Mouse (Mus musculus): ENCODE results near the gene Fam189a2. TPM values are rescaled to one million over a fixed set of nuclear protein-coding genes. Genes with fewer than 3 reads are reported as not detected.

The Fam189a2 gene
- total RNA-seq (2021), result 10 to 100 TPM; 23.9 to 33.6 TPM
- long read RNA-seq, experiment 1, transcript Fam189a2-201 (11 exons, 2,548 nt), result major isoform, 31 of 35 reads
- long read RNA-seq, experiment 1, partial matches to known transcripts, result 1 of 35 reads
- long read RNA-seq, experiment 1, other reads (novel, unspliced or antisense), result 3 of 35 reads
- long read RNA-seq, experiment 2, transcript Fam189a2-201 (11 exons, 2,548 nt), result major isoform, 34 of 40 reads
- long read RNA-seq, experiment 2, partial matches to known transcripts, result 1 of 40 reads
- long read RNA-seq, experiment 2, other reads (novel, unspliced or antisense), result 5 of 40 reads

DNA sequence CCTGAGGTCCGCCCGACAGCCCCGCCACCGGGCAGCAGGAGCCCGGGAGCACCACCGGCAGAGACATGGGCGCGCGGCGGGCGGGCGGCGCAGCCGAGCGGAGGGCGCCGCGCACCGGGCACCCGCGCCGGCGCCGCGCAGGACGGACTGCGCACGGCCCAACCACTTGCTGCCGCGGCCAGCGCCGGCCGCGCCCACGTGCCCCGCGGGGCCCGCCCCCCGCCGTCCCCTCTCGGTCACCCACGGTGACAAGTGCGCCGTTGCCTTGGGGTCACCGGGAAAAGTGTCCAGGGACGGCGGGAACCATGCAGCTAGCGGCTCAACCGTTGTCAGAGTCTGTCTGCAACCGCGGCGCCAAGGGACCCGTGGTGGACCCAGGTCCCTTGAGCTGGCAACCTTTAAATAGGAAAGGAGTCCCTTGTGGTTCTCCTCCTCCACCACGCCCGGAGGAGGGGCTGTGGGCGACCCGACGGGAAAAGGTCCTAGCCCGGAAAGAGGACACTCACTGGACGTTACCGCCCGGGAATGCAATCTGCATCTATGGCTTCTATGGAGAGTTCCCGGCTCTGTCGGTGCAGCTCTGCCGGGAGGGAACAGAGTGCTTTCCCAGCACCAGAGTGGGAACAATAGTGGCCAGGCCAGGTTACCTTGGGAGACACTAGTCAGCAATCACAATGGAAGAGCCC is at the start of gene Fam189a2:
TSS of gene Fam189a2 (minus strand) at position 149 of the 686 bp plus-strand sequence.
- peak; percentile 32 for DNase-seq (ENCODE audit: low spot score)

DNA sequence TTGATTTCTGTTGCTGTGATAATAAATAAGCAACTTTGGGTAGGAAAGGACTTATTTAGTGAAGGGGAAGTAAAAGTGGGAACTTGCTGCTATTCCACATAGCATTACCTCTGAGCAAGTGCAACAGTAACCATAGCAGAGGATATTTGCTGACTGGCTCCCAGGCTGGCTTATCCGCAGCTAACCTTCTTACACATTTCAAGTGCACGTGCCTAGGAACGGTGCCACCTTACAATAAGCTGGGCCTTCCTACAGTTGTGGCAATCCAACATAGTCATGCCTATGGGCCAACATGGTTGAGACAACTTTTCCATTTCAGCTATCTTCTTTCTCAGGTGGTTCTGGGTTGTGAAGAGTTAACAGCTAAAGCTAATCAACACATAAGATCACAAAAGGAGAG is 46.8 kb upstream of the Fam189a2 start:
- no peak for DNase-seq (ENCODE audit: low spot score)

DNA sequence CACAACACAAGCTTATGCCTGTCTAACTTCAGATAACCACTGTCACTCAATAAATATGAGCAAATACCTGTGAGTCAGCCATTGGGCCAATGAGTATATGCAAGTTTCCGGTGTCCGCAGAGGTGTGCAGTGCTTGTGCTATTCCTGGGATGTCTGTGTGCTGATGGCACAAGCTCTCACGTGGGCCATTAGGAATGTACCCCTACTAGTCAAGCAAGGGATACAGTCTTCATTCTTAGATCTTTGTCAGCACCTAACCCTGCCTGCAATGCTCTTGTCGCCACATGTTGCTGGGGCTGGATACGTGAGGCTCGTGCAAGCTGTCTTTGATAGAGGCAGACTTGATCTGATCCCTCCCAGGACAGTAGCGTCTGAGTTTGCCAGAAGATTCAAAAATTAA is 45.7 kb upstream of the Fam189a2 start:
- no peak for DNase-seq (ENCODE audit: low spot score)

DNA sequence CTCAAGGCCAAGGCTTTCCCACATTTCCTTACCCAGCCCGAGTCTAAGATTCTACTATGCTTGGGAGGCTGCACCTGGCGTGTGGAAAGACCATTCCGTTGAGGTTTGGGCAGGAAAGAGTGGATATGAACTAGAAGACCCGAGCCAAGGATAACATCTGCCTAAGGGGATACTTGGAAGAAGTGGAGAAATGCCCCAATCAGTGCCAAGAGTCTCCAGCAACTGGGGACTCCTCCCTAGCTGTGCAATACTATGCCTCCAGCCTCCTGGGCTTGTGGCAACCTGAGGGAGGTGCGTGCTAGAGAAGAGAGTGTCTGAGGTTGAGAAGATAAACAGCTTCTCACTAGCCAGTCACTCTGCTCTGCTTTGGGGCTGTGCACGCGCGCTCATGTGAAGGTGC is 45.1 kb upstream of the Fam189a2 start:
- DNase-seq (ENCODE audit: low spot score), result no peak

DNA sequence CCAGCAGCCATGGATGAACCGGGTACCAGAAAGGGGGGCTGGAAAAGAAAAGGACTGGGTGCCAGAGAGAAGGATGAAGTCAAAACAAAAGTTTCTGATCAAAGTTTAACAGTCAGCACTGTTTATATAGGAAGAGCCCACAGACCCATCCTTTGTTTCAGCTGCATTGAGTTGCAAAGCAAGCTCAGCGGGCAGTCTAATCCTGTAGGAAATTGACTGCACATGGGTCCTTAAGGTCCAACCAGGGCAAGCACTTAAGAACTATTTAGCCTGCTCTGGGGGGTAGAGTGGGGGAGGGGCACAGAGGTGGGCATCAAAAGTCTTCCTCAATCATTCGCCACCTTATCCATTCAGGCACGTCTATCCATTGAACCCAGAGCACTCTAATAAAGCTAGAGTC is 42.3 kb upstream of the Fam189a2 start:
- no peak for DNase-seq (ENCODE audit: low spot score)

- DNase-seq (ENCODE audit: low spot score), result no peak
These were observed 33.6 kb upstream of the Fam189a2 start for GRCm38 (mm10) chr19:24064348-24064895.

DNA sequence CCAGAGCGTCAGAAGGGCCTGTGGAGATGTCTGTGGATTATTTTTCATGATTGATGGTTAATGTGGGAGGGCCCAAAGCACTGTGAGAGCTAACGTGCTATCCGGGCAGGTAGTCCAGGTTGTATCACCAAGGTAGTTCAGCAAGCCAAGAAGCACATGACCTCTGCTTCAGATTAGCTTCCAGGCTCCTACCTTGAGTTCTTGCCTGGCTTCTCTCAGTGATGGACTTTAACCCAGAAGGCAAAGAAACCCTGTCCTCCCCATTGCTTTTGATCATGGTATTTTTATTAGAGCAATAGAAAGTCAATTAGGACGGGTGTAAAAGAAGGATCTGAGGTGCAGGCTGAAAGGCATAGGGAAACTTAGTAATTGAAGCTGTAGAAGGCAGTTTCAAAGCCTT is 32.8 kb upstream of the Fam189a2 start:
- no peak for DNase-seq (ENCODE audit: low spot score)

DNA sequence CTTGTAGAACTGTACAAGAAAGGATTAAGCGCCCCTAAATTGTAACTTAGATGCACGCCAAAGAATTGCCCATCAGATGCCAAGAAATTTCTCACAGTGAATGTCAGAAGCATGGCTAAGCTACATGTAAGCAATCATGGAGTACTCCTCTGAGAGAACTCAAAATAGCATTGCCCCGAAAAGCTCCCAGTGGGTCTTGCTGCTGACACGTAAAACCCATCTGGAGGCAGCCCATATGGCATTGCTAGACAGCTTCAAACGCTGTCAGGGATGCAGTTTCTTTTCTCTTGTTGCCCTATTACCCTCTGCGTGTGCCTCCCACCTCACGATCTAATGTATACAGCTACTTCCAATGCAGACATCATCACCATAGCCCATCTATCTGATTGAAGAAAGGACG is 28.0 kb upstream of the Fam189a2 start:
- DNase-seq (ENCODE audit: low spot score), result no peak

DNA sequence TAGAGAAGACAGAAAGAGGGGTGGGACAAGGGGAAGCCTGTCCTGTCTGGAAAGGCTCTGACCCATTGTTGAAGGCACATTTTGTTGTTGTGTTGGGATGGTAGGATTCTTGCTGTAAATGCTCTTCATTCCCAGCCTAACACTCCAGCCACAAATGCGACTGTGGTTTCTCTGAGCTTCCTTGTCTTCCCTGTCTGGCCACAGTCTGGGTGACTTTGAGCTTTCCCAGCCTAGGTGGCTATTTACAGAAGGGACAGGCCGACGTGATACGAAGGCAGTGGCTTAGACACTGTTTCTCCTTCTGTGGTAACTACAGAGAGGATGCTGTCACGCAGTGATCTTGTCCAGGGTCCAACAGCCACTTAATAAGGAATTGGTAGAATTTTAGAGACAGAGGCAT is 27.2 kb upstream of the Fam189a2 start:
- no peak for DNase-seq (ENCODE audit: low spot score)

- no peak for DNase-seq (ENCODE audit: low spot score)
These were observed 26.1 kb upstream of the Fam189a2 start for GRCm38 (mm10) chr19:24056880-24057279.

GRCm38 (mm10) chr19:24054904-24055303 is 24.1 kb upstream of the Fam189a2 start:
- DNase-seq (ENCODE audit: low spot score), result peak; percentile 67

DNA sequence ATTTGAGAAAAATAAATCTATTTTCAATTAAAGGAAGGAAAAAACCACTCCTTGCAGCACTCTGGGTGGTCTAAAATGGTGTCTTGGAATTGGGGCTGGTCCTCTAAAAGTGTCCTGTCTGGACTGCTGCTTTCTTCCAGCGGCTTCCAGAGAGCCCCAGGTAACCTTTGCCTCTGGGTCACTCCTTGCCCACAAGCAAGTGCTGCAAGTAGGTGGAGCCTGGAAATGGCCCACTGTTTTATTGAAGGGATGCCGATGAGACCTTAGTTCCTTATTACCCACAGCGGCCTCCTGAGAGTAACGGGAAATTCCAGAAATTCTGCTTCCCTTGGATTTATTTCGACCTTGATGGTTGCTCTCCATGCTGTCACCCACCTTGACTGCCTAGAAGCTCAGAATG is 23.4 kb upstream of the Fam189a2 start:
- no peak for DNase-seq (ENCODE audit: low spot score)

- no peak for DNase-seq (ENCODE audit: low spot score)
These were observed 19.7 kb upstream of the Fam189a2 start for GRCm38 (mm10) chr19:24050514-24050913.

- DNase-seq (ENCODE audit: low spot score), result no peak
These were observed 18.5 kb upstream of the Fam189a2 start for GRCm38 (mm10) chr19:24049329-24049728.

DNA sequence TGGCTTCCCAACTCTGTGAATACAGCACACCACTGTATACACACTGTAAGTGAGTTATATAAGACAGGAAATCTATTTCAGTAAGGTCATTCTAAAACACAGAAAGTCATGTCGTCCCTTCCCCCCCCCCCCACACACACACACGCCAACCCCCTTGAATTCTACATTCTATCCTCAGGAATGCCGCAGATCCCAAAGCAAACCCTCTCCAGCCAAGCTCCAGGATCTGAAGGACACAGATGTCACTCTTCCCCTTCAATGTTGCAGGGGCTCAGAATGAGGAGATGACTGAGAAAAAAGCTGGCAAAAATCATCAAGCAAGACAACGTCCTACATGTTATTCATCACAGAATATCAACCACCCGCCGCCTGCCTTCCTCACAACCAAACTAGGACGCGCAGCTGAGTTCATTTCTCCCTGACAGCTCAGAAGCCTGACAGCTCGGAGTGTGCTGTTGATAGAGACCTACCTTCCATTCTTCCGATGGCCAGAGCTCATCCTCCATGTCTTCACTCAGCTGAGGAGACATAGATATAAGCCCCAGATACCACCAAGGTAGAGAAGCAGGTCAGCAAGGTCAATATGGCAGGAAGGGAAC is 15.7 kb upstream of the Fam189a2 start:
- no peak for DNase-seq (ENCODE audit: low spot score)

GRCm38 (mm10) chr19:24042387-24042786 is 11.6 kb upstream of the Fam189a2 start:
- DNase-seq (ENCODE audit: low spot score), result no peak

DNA sequence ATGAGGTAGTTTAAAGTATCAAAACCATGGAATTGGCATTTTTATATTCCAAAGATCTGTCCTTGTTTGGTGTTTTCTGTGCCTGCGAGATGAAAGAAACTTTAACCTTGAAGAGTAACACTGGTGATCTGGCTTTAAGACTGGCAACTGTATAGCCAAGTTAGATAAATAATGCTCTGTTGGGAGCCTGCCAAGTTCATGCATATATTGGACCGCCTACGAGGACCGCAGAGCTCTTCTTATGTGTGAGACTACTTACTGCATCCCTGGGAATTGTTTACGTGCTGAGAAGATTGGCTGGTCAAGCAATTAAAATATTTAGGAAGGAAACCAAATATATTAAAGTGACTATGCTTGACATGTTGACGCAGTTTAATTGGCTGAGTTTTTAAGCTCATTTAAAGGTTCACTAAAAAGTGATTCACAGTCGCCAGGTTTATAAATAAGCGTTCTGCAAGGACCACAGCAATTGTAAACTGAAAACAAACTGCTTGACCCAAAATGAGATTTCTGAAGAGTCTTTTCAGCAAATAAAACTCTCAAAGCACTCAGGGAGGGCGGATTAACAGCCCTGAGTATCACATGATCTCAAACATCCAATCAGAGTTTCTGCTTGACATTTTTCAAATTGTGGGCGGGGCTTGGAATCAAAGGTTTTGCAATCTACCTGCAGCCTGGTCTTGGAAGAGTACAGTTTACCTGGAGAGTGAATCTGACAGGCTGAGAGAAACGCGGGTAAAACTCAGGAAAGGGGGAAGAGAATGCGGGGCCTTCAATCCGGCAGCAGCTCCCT is 8.4 kb upstream of the Fam189a2 start:
- no peak for DNase-seq (ENCODE audit: low spot score)

- DNase-seq (ENCODE audit: low spot score), result no peak
These were observed 3.5 kb upstream of the Fam189a2 start for GRCm38 (mm10) chr19:24034367-24034766.

- no peak for DNase-seq (ENCODE audit: low spot score)
These were observed 1.9 kb upstream of the Fam189a2 start for GRCm38 (mm10) chr19:24032654-24033236.

GRCm38 (mm10) chr19:24030511-24030870 is 328 bp downstream of the Fam189a2 start:
- peak; percentile 26 for DNase-seq (ENCODE audit: low spot score)
